Mouse (Mus musculus): ENCODE data around the gene Olfr981. TPM values are rescaled to one million over a fixed set of nuclear protein-coding genes. Genes with fewer than 3 reads are reported as not detected.
"Not testable (repeated sequence)": the region's sequence is repeated elsewhere in the genome, so short reads cannot be mapped to it uniquely, and the experiment has no call there.

Olfr981 gene
- polyA plus RNA-seq (2012), result not detected in 2 replicates

GRCm38 (mm10) chr9:40021164-40021563 is at the start of gene Olfr981:
Gene Olfr981 (plus strand): TSS chr9:40021464.
- TF ChIP-seq TAL1 (IDR thresholded peaks at IDR 0.05; ENCODE audit: low read length) (no peak), GATA1 (IDR thresholded peaks at IDR 0.05; ENCODE audit: low read length) (no peak)

GRCm38 (mm10) chr9:39976581-39977145 is 44.6 kb upstream of the Olfr981 start:
- not testable (repeated sequence) for H3K9me3 ChIP-seq (ENCODE audit: control insufficient read depth, low read length); H3K27me3 ChIP-seq (ENCODE audit: control insufficient read depth); H3K4me1 ChIP-seq (ENCODE audit: control insufficient read depth); H3K4me3 ChIP-seq (replicated peaks); H3K36me3 ChIP-seq (ENCODE audit: control insufficient read depth)

More at GRCm38 (mm10) chr9:40021164-40021563, at the start of gene Olfr981:
- peaks cover 6% of the 10 kb centered on the region for H3K9me3 ChIP-seq (ENCODE audit: control insufficient read depth, low read length)
- no peaks in the 10 kb centered on the region for H3K27me3 ChIP-seq (ENCODE audit: control insufficient read depth)
- H3K4me1 ChIP-seq (ENCODE audit: control insufficient read depth), result no peaks in the 10 kb centered on the region
- H3K4me3 ChIP-seq (replicated peaks), result no peak within 1 kb of the TSS
- H3K36me3 ChIP-seq (ENCODE audit: control insufficient read depth), result no peaks in the 10 kb centered on the region

GRCm38 (mm10) chr9:39991813-39992212 is 29.5 kb upstream of the Olfr981 start, which contains the start of gene Olfr978:
Gene Olfr978 (plus strand): TSS chr9:39992113.
- no peaks in the 10 kb centered on the region for H3K4me1 ChIP-seq (ENCODE audit: control insufficient read depth)
- no peaks in the 10 kb centered on the region for H3K27me3 ChIP-seq (ENCODE audit: control insufficient read depth)
- no peak within 1 kb of the TSS for H3K4me3 ChIP-seq (replicated peaks)
- TF ChIP-seq TAL1 (IDR thresholded peaks at IDR 0.05; ENCODE audit: low read length) (no peak), GATA1 (IDR thresholded peaks at IDR 0.05; ENCODE audit: low read length) (no peak)
- H3K36me3 ChIP-seq (ENCODE audit: control insufficient read depth), result no peaks in the 10 kb centered on the region
- H3K9me3 ChIP-seq (ENCODE audit: control insufficient read depth, low read length), result peaks cover 2% of the 10 kb centered on the region; the same call in 1 of the 2 replicates

GRCm38 (mm10) chr9:40003365-40003764 is 17.9 kb upstream of the Olfr981 start, which contains the start of gene Olfr979:
Gene Olfr979 (minus strand): TSS chr9:40003465.
- Histone ChIP-seq H3K27me3 (ENCODE audit: control insufficient read depth) (no peaks in the 10 kb centered on the region), H3K4me1 (ENCODE audit: control insufficient read depth) (no peaks in the 10 kb centered on the region), H3K36me3 (ENCODE audit: control insufficient read depth) (no peaks in the 10 kb centered on the region), H3K4me3 (replicated peaks) (no peak within 1 kb of the TSS), H3K9me3 (ENCODE audit: control insufficient read depth, low read length) (no peaks in the 10 kb centered on the region)
- TF ChIP-seq GATA1 (IDR thresholded peaks at IDR 0.05; ENCODE audit: low read length), result no peak
- no peak for TF ChIP-seq TAL1 (IDR thresholded peaks at IDR 0.05; ENCODE audit: low read length)

- Histone ChIP-seq H3K4me3 (replicated peaks) (no peak within 1 kb of the TSS), H3K9me3 (ENCODE audit: control insufficient read depth, low read length) (no peaks in the 10 kb centered on the region), H3K27me3 (ENCODE audit: control insufficient read depth) (no peaks in the 10 kb centered on the region), H3K4me1 (ENCODE audit: control insufficient read depth) (no peaks in the 10 kb centered on the region), H3K36me3 (ENCODE audit: control insufficient read depth) (no peaks in the 10 kb centered on the region)
- TF ChIP-seq GATA1 (IDR thresholded peaks at IDR 0.05; ENCODE audit: low read length), result no peak
- no peak for TF ChIP-seq TAL1 (IDR thresholded peaks at IDR 0.05; ENCODE audit: low read length)
Measured at GRCm38 (mm10) chr9:40009482-40009881, 11.8 kb upstream of the Olfr981 start, which contains the start of gene Olfr980. Gene Olfr980 (minus strand): TSS chr9:40009582.

GRCm38 (mm10) chr9:40050138-40050537 is 28.9 kb downstream of the Olfr981 start:
- Histone ChIP-seq H3K27me3 (ENCODE audit: control insufficient read depth) (no peaks in the 10 kb centered on the region), H3K4me1 (ENCODE audit: control insufficient read depth) (no peaks in the 10 kb centered on the region), H3K9me3 (ENCODE audit: control insufficient read depth, low read length) (peaks cover 2% of the 10 kb centered on the region; the same call in 1 of the 2 replicates), H3K4me3 (replicated peaks) (no peak overlapping the region), H3K36me3 (ENCODE audit: control insufficient read depth) (no peaks in the 10 kb centered on the region)
- TF ChIP-seq GATA1 (IDR thresholded peaks at IDR 0.05; ENCODE audit: low read length) (no peak), TAL1 (IDR thresholded peaks at IDR 0.05; ENCODE audit: low read length) (no peak)

- H3K9me3 ChIP-seq (ENCODE audit: control insufficient read depth, low read length), result peaks cover 5% of the 10 kb centered on the region; the same call in 1 of the 2 replicates
- no peaks in the 10 kb centered on the region for H3K27me3 ChIP-seq (ENCODE audit: control insufficient read depth)
- no peaks in the 10 kb centered on the region for H3K4me1 ChIP-seq (ENCODE audit: control insufficient read depth)
- no peaks in the 10 kb centered on the region for H3K36me3 ChIP-seq (ENCODE audit: control insufficient read depth)
- no peak for TF ChIP-seq GATA1 (IDR thresholded peaks at IDR 0.05; ENCODE audit: low read length)
- no peak for TF ChIP-seq TAL1 (IDR thresholded peaks at IDR 0.05; ENCODE audit: low read length)
- H3K4me3 ChIP-seq (replicated peaks), result no peak within 1 kb of the TSS
Measured at GRCm38 (mm10) chr9:40073529-40073928, 52.3 kb downstream of the Olfr981 start, which contains the start of gene Olfr982. Gene Olfr982 (plus strand): TSS chr9:40073829.

Other genes starting within 250 kb of the Olfr981 start
- gene Olfr968, start 238.2 kb upstream of the Olfr981 start, polyA plus RNA-seq (2012), result not detected in 2 replicates
- not detected in 2 replicates for gene Olfr969, start 230.5 kb upstream of the Olfr981 start, polyA plus RNA-seq (2012)
- gene Olfr970, start 212.6 kb upstream of the Olfr981 start, polyA plus RNA-seq (2012), result not detected in 2 replicates
- gene Olfr971, start 184.6 kb upstream of the Olfr981 start, polyA plus RNA-seq (2012), result not detected in 2 replicates
- gene Olfr972, start 155.0 kb upstream of the Olfr981 start, polyA plus RNA-seq (2012), result not detected in 2 replicates
- gene Olfr229, start 114.1 kb upstream of the Olfr981 start, polyA plus RNA-seq (2012), result not detected in 2 replicates
- 0.01 TPM in 1 of 2 replicates, not detected in the other for gene Olfr974, start 84.0 kb upstream of the Olfr981 start, polyA plus RNA-seq (2012)
- not detected in 2 replicates for gene Olfr975, start 69.4 kb upstream of the Olfr981 start, polyA plus RNA-seq (2012)
- gene Olfr976, start 60.3 kb upstream of the Olfr981 start, polyA plus RNA-seq (2012), result not detected in 2 replicates
- not detected in 2 replicates for gene Olfr978, start 29.4 kb upstream of the Olfr981 start, polyA plus RNA-seq (2012)
- gene Olfr979, start 18.0 kb upstream of the Olfr981 start, polyA plus RNA-seq (2012), result not detected in 2 replicates
- gene Olfr980, start 11.9 kb upstream of the Olfr981 start, polyA plus RNA-seq (2012), result not detected in 2 replicates
- gene Olfr982, start 52.4 kb downstream of the Olfr981 start, polyA plus RNA-seq (2012), result 0.01 TPM in 1 of 2 replicates, not detected in the other
- not detected in 2 replicates for gene Olfr983, start 72.1 kb downstream of the Olfr981 start, polyA plus RNA-seq (2012)
- gene Olfr984, start 92.7 kb downstream of the Olfr981 start, polyA plus RNA-seq (2012), result not detected in 2 replicates
- not detected in 2 replicates for gene Olfr985, start 108.7 kb downstream of the Olfr981 start, polyA plus RNA-seq (2012)
- gene Tmem225, start 126.7 kb downstream of the Olfr981 start, polyA plus RNA-seq (2012), result not detected in 2 replicates
- not detected in 2 replicates for gene Olfr986, start 159.5 kb downstream of the Olfr981 start, polyA plus RNA-seq (2012)
- gene Zfp202, start 170.9 kb downstream of the Olfr981 start, polyA plus RNA-seq (2012), result 0.01 TPM in 1 of 2 replicates, not detected in the other
- gene Scn3b, start 247.8 kb downstream of the Olfr981 start, polyA plus RNA-seq (2012), result not detected in 2 replicates

All from erythroblast, embryonic 14.5 days (primary cell).